Mouse (Mus musculus) lung, adult 2 months (tissue): ENCODE measurements around the gene Neurod2.

Experiments used
- CTCF ChIP-seq: fragments of 200-500 bp; IDR thresholded peaks from 2 replicates; pipeline ENCODE4 v1.5.1; 2011; ENCODE audit warnings: mild to moderate bottlenecking, low read length, control low read depth; ENCODE audit not compliant: insufficient read depth
- POLR2A ChIP-seq: fragments of 200-500 bp; IDR thresholded peaks from 2 replicates; pipeline ENCODE4 v1.6.1; 2011; ENCODE audit warnings: low read depth, mild to moderate bottlenecking, control low read depth, low read length, borderline replicate concordance; ENCODE audit errors: extremely low read depth

DNA sequence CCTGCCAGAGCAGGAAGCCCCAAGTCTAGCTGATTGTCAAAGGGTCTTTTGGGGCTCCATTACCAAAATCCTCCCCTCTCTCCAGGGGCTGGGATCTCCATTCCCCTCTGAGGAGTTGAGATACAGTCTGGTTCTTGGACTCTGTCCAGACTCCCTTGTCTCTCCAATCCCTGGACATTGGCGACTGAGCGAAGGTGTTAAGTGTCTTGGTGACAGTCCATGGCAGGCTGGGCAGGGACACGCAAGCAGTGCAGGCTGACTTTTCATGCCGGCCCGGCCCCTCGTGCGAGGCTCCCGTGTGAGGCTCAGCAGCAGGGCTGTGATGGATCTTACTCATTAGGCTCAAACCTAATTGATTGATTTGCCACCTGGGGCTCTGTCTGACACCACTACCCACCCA is 44.8 kb upstream of the Neurod2 start:
- TF ChIP-seq POLR2A (no peak), CTCF (no peak)
